Mouse (Mus musculus) cerebellum, adult 11-12 months (tissue): ENCODE results near the gene Mad1l1.

Source experiments
- DNase-seq: peaks from one replicate; pipeline ENCODE4 v3.0.0; 2022

Gene Mad1l1

GRCm38 (mm10) chr5:140210417-140211184 lies 110.8 kb downstream of the Mad1l1 start:
- no peak for DNase-seq

DNA sequence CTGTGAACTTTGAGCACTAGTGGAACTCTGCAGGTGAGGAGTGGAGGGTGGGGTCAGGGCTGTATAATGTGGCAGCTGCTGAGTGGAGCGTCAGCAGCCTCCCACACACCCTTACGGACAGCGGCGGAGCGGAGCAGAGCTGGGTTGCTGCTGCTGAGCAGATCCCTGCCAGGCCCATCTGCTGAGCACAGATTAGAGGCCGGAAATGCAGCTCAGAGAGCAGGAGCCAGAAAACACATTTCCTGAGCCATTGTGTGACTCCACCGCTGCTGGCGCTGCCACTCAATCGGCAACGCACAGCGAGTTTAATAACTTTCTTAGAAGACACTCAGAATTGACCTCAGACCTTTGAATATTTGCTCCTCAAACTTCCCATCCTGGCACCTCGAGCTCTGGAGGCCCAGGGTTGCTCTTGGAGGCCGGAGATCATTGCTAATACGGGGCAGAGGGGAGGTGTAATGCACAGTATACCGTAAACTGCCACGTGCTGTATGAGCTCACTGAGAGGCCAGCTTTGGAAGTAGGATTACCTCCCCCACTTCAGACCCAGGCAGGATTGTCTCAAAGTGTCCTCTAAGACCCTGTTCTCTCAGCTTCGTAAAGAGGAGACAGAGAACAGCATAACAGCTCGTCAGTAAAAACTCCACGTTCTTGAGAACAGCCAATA lies 112.5 kb downstream of the Mad1l1 start:
- DNase-seq = no peak

DNA sequence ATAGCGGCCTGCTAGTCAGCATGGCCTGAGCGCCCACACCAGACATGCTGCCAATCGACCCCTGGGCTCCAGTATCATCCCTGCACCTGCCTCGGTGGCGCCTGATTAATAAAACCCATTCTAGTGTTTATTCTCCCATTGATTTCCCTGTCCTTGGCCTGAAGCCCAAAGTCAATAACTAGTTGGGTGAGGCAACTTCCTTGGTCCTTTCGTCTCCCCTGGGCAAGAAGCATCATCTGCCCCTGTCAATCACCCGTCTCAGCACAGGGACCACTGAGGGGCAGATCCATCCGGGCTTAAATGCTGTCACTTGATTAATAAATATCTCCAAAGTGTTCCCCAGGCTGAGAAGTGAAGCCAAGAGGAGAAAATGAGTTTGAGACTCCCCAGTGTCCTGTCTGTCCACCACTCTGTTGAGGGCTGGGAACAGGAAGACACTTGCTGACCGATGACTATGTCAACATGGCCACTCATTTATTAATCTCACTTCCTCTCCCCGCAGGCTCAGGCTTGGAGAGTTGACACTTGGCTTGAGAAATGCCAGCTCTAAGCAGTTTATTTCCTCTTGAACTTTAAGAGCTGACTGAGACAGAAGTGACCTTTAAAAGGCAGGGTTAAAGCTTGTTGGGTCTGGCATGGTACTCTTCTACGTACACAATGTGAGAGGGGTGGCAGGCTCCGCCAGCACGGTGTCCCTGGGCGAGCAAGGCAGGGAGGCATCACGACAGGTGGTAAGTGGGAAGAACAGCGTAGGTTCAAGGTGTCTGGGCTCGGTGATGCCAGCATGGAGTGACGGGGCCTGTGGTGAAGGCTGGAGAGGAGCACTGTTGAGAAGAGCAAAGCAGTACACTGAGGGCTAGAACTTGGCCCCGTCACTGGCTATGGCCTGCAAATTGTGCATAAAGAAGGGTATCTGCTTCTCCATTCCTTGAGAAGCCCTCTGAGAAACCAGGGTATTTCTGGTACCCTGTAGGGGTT lies 114.3 kb downstream of the Mad1l1 start:
- DNase-seq = no peak

GRCm38 (mm10) chr5:140205991-140206390 lies 115.4 kb downstream of the Mad1l1 start:
- no peak for DNase-seq

DNA sequence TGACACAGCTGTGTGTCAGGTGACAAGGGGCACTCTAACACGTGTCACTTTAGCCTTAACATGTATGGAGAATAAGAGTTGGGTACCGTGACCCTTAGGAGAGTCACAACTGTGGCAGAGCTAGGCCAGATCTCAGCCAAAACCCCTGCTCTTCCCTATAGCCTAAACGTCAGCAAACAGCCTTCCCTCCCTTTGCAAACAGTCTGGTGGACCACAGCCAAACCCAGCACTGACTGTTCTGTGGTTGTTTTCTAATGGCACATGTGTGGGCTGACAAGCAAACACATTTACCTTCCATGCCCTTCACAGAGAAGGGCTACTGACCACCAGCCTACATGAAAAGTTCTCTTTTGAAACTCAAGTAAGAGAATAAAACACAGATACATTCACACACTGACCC lies 116.9 kb downstream of the Mad1l1 start:
- DNase-seq = no peak

GRCm38 (mm10) chr5:140204037-140204436 lies 117.3 kb downstream of the Mad1l1 start:
- no peak for DNase-seq

DNA sequence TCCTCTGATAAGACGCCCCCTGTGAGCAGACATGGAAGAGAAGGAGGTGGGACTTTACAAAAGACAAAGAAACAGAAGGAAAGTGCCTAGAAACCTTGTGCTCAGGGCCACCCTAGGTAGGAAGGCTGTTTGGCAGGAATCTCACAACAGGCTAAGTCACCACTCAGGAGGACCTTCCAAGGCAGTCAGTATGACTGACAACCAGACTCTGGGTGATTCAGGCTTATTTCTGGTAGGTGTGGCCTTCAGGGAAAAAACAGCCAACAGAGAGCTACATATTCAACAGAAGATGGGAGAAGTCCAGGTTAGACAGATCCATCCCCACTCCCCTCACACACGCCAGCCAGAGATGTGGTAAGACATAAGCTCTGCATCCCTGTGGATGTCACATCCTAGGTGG lies 118.9 kb downstream of the Mad1l1 start:
- no peak for DNase-seq

- no peak for DNase-seq
Observed at GRCm38 (mm10) chr5:140201566-140201965, 119.8 kb downstream of the Mad1l1 start.

- no peak for DNase-seq
Observed at GRCm38 (mm10) chr5:140201109-140201508, 120.2 kb downstream of the Mad1l1 start.

DNA sequence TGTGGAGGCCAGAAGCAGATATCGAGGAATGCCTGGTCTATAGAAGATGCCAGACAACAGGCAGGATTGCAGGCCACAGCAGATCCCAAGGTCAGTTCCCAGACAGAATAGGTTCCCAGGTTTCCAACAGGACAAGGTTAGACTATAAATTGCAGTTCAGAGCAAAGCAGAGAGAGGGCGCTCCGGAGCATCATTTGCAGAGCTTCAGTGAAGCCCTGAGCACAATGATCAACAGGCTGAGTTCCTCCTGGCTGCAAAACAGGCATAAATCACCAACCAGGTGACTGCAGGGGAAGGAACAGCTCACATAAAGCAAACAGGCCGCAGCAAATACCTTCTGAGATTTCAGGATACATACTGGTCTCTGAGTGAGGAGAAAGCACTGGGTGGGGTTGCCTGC lies 123.6 kb downstream of the Mad1l1 start:
- DNase-seq = peak; percentile 43

- DNase-seq = no peak
Observed at GRCm38 (mm10) chr5:140196446-140196845, 124.9 kb downstream of the Mad1l1 start.

- DNase-seq = no peak
Observed at GRCm38 (mm10) chr5:140194173-140194572, 127.2 kb downstream of the Mad1l1 start.

DNA sequence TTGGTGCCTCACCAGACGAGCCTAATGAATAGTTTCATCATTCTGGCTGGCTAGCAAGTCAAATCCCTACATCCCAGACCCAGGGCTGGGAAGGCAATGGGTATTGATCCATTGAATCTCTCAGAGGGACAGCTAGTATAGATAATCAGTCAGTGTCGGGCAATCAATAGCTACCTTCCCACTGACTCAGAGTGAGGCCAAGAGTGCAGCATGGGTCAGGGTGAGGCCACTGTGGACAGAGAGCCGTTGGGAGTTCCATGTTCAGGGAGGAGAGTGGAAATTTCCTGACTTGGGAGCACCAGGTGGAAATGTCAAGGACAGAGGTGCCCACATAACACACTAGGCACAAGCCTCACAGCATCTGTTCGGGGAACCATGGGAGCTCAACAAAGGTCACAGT lies 129.8 kb downstream of the Mad1l1 start:
- DNase-seq = no peak

DNA sequence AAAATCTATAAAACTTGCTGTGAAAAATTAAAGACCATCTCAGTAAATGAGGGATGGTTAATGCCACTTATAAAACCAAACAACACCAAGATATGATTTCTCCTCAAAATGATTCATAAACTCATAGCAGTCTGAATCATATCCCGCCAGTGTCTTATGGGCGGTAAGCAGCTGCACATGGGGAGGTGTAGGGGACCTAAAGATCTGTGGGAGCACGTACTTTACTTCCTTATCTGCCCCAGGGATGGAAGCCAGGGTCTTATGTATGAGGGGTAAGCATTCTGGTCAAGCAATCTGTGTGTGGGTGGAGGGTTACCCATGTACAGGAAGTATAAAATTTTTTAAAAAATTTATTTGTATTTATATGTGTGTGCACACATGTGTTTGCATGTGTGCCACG lies 135.0 kb downstream of the Mad1l1 start:
- no peak for DNase-seq

GRCm38 (mm10) chr5:140185757-140186156 lies 135.6 kb downstream of the Mad1l1 start:
- no peak for DNase-seq

- no peak for DNase-seq
Observed at GRCm38 (mm10) chr5:140183387-140183786, 138.0 kb downstream of the Mad1l1 start.

GRCm38 (mm10) chr5:140182351-140182750 lies 139.0 kb downstream of the Mad1l1 start:
- DNase-seq = no peak

DNA sequence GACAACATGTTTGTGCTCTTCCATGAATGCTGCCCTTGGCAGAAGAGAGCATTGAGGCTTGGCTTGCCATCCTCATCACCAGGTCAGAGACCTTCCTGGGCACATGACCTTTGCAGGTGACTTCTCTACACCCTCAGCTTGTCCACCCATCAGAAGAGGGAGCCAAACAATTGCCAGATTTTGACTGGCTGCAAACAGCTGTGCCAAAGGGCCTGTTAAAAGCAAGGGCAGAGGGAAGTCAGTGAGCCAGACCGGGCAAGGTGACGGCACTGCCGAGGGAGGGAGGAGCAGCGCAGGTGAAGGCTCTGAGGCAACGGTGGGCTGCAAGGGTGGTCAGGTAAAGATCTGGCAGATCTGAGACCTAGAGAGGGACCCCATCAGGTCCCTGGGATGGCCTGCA lies 141.3 kb downstream of the Mad1l1 start:
- no peak for DNase-seq

- peak; percentile 61 for DNase-seq
Observed at GRCm38 (mm10) chr5:140178058-140178690, 143.2 kb downstream of the Mad1l1 start.

GRCm38 (mm10) chr5:140177582-140177981 lies 143.8 kb downstream of the Mad1l1 start:
- DNase-seq = no peak

DNA sequence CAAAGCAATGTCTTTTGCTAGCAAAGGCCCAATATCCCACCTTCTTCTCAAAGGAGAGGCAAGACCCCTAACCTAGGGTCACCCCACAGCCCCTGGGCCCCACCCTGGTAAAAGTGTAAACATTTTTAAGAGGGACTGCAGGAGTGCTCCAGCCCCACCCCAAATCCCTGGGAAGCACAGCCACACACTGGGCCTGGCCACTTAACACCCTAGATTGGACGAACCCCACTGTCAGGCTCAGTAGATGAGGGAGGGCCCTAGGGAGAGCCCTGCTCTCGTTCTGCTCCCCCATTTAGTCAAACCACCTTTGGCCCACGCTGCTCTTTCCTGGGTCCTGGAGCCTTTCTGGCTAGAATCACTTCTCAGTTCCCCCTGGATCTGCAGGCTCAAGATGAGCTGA lies 145.0 kb downstream of the Mad1l1 start:
- no peak for DNase-seq

DNA sequence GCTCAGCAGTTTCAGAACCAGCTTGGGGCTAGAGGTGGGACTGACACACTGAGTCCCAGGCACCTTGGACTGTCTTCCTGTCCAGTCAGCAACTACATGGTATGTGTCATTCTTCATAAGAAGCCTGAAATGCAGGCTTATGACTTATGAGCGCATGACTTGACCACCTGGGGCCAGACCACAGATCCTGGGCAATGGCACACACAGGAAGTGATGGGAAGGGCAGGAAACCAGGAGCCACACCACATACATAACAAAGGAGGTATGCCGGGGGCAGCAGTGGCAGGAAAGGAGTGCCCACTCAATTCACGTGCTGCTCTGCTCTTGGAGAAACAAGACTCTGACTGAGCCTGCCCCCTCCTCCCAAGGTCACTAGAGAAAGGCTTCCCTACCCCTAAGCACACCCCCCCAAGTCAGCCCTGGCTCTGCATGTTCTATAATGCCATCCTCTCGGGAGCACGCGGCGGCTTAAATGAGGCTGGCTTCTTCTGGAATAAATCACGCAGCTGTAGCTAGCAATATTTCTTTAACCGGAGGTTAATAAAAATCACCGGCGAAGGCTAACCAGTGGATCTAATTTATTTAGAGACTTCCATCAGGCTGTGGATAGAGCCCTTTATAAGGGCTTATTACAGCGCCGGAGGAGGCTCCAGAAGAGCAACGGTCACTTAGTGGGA lies 146.4 kb downstream of the Mad1l1 start:
- DNase-seq = no peak
